Mouse (Mus musculus): ENCODE data around the gene Minos1. TPM values are rescaled to one million over a fixed set of nuclear protein-coding genes. Genes with fewer than 3 reads are reported as not detected.

Gene Minos1
- polyA plus RNA-seq, 1 experiment from 2014 or later = 477 TPM

DNA sequence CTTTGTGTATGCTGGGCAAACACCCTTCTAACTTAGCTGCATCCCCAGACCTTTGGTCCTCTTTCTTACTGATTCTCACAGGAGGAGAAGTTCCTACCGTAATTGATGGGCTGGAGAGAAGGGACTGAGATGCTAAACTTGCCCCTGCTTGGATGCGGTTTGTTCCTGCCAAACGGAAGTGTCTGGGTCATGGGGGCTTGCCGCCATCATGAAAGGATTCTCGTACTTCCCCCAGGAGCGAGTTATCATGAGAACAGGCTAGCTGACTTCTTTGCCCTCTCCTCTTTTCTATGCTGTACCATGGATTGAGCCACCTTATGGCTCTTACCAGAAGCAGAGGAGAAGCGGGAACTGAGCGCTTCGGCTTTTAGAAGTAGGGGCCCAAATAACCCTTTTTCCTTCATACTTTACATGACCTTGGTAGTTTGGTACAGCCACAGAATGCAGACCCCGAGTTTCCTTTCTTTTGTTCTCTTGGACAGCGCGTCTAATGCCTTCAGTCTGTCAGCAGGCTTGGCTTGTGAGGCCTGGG, 38.9 kb upstream of the Minos1 start:
- Histone ChIP-seq H3K27me3 (ENCODE audit: control insufficient read depth, insufficient read depth, low read length) (no peaks in the 10 kb centered on the region), H3K4me3 (ENCODE audit: low read depth, low read length) (no peak overlapping the region), H3K4me2 (replicated peaks; ENCODE audit: low read depth, low read length) (no peak overlapping the region), H3K9me3 (ENCODE audit: control insufficient read depth, low read depth, low read length) (no peaks in the 10 kb centered on the region), H3K36me3 (ENCODE audit: control insufficient read depth, insufficient read depth, low read length) (no peaks in the 10 kb centered on the region), H3K4me1 (ENCODE audit: control insufficient read depth, insufficient read depth, low read length) (no peaks in the 10 kb centered on the region), H3K27ac (ENCODE audit: low read length) (no peak overlapping the region), H3K9ac (replicated peaks; ENCODE audit: low read depth, low read length) (no peak overlapping the region)
- WGBS = 85% methylated on average over 12 of the region's 12 CpGs
- no peak for ATAC-seq (ENCODE audit: insufficient number of reproducible peaks, insufficient read depth, low FRiP score, low read depth)

DNA sequence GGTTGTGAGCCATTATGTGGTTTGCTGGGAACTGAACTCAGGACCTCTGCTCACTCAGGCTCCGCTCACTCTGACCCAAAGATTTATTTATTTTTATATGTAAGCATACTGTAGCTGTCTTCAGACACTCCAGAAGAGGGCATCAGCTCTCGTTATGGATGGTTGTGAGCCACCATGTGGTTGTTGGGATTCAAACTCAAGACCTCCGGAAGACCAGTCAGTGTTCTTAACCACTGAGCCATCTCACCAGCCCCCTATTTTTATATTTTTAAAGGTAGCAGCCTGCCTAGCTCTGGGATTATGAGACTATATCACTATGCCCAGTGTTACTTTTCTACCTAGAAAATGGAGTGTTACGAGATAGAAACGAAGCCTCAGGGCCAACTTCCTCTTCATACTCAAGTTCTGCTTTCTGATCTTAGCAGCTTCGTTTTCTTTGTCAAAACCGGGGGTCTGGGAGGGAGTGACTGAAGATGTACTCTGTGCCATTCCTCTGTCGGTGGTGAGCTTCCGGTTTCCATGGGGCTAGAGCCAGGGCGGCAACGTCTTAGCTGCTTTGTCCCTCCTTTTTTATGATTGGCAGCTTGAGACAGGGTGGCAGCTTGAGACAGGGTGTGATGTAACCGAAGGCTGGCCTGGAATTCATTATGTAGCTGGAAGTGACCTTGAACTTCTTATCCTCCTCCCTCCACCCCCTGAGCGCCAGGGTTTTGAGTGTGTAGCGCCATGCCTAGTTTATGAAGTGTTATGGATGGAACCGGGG, 38.3 kb upstream of the Minos1 start:
- no peaks in the 10 kb centered on the region for H3K4me1 ChIP-seq (ENCODE audit: control insufficient read depth, insufficient read depth, low read length)
- no peaks in the 10 kb centered on the region for H3K9me3 ChIP-seq (ENCODE audit: control insufficient read depth, low read depth, low read length)
- no peak overlapping the region for H3K4me3 ChIP-seq (ENCODE audit: low read depth, low read length)
- 74% methylated on average over 15 of the region's 15 CpGs for WGBS
- no peaks in the 10 kb centered on the region for H3K27me3 ChIP-seq (ENCODE audit: control insufficient read depth, insufficient read depth, low read length)
- H3K9ac ChIP-seq (replicated peaks; ENCODE audit: low read depth, low read length) = no peak overlapping the region
- H3K4me2 ChIP-seq (replicated peaks; ENCODE audit: low read depth, low read length) = no peak overlapping the region
- no peaks in the 10 kb centered on the region for H3K36me3 ChIP-seq (ENCODE audit: control insufficient read depth, insufficient read depth, low read length)
- H3K27ac ChIP-seq (ENCODE audit: low read length) = no peak overlapping the region
- ATAC-seq (ENCODE audit: insufficient number of reproducible peaks, insufficient read depth, low FRiP score, low read depth) = no peak

GRCm38 (mm10) chr4:139167107-139167506, 36.2 kb upstream of the Minos1 start:
- no peak for ATAC-seq (ENCODE audit: insufficient number of reproducible peaks, insufficient read depth, low FRiP score, low read depth)
- Histone ChIP-seq H3K9me3 (ENCODE audit: control insufficient read depth, low read depth, low read length) (no peaks in the 10 kb centered on the region), H3K9ac (replicated peaks; ENCODE audit: low read depth, low read length) (no peak overlapping the region), H3K27me3 (ENCODE audit: control insufficient read depth, insufficient read depth, low read length) (no peaks in the 10 kb centered on the region), H3K27ac (ENCODE audit: low read length) (no peak overlapping the region), H3K4me2 (replicated peaks; ENCODE audit: low read depth, low read length) (no peak overlapping the region), H3K4me3 (ENCODE audit: low read depth, low read length) (no peak overlapping the region), H3K36me3 (ENCODE audit: control insufficient read depth, insufficient read depth, low read length) (no peaks in the 10 kb centered on the region), H3K4me1 (ENCODE audit: control insufficient read depth, insufficient read depth, low read length) (no peaks in the 10 kb centered on the region)
- WGBS = 59% methylated on average over 8 of the region's 8 CpGs

- no peak overlapping the region for H3K4me3 ChIP-seq (ENCODE audit: low read depth, low read length)
- 75% methylated on average over 8 of the region's 8 CpGs for WGBS
Measured at GRCm38 (mm10) chr4:139166244-139166643, 35.3 kb upstream of the Minos1 start.

GRCm38 (mm10) chr4:139165259-139165658, 34.3 kb upstream of the Minos1 start:
- Histone ChIP-seq H3K9ac (replicated peaks; ENCODE audit: low read depth, low read length) (no peak overlapping the region), H3K36me3 (ENCODE audit: control insufficient read depth, insufficient read depth, low read length) (no peaks in the 10 kb centered on the region), H3K4me2 (replicated peaks; ENCODE audit: low read depth, low read length) (no peak overlapping the region), H3K4me1 (ENCODE audit: control insufficient read depth, insufficient read depth, low read length) (no peaks in the 10 kb centered on the region), H3K9me3 (ENCODE audit: control insufficient read depth, low read depth, low read length) (no peaks in the 10 kb centered on the region), H3K4me3 (ENCODE audit: low read depth, low read length) (no peak overlapping the region), H3K27me3 (ENCODE audit: control insufficient read depth, insufficient read depth, low read length) (no peaks in the 10 kb centered on the region), H3K27ac (ENCODE audit: low read length) (no peak overlapping the region)
- ATAC-seq (ENCODE audit: insufficient number of reproducible peaks, insufficient read depth, low FRiP score, low read depth) = no peak
- WGBS = 72% methylated on average over 8 of the region's 8 CpGs

More at GRCm38 (mm10) chr4:139166244-139166643, 35.3 kb upstream of the Minos1 start:
- Histone ChIP-seq H3K4me2 (replicated peaks; ENCODE audit: low read depth, low read length) (no peak overlapping the region), H3K9me3 (ENCODE audit: control insufficient read depth, low read depth, low read length) (no peaks in the 10 kb centered on the region), H3K27me3 (ENCODE audit: control insufficient read depth, insufficient read depth, low read length) (no peaks in the 10 kb centered on the region), H3K4me1 (ENCODE audit: control insufficient read depth, insufficient read depth, low read length) (no peaks in the 10 kb centered on the region), H3K27ac (ENCODE audit: low read length) (no peak overlapping the region), H3K36me3 (ENCODE audit: control insufficient read depth, insufficient read depth, low read length) (no peaks in the 10 kb centered on the region), H3K9ac (replicated peaks; ENCODE audit: low read depth, low read length) (no peak overlapping the region)
- ATAC-seq (ENCODE audit: insufficient number of reproducible peaks, insufficient read depth, low FRiP score, low read depth) = no peak

DNA sequence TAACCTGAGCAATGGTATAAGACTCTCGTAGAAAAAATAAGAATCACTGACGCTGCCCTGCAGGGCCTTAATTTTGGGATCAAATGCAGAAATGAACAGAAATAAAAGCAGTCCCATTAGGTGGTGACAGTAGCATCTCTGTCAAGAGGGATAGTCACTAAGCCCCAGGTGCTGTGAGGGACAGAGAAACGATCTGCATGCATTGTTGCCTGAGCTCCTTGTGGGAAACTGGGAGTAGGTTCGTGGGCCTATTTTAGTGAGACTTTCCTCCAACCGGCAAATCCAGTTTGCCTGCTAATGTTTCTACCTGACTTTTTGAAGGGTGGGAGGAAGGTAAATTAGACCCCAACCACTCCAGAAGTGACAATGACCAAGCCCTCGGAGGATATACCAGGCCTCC, 33.2 kb upstream of the Minos1 start:
- Histone ChIP-seq H3K27ac (ENCODE audit: low read length) (no peak overlapping the region), H3K9me3 (ENCODE audit: control insufficient read depth, low read depth, low read length) (no peaks in the 10 kb centered on the region), H3K27me3 (ENCODE audit: control insufficient read depth, insufficient read depth, low read length) (no peaks in the 10 kb centered on the region), H3K4me1 (ENCODE audit: control insufficient read depth, insufficient read depth, low read length) (no peaks in the 10 kb centered on the region), H3K36me3 (ENCODE audit: control insufficient read depth, insufficient read depth, low read length) (no peaks in the 10 kb centered on the region), H3K4me2 (replicated peaks; ENCODE audit: low read depth, low read length) (no peak overlapping the region), H3K4me3 (ENCODE audit: low read depth, low read length) (no peak overlapping the region), H3K9ac (replicated peaks; ENCODE audit: low read depth, low read length) (no peak overlapping the region)
- ATAC-seq (ENCODE audit: insufficient number of reproducible peaks, insufficient read depth, low FRiP score, low read depth) = no peak
- WGBS = 85% methylated on average over 6 of the region's 6 CpGs

- Histone ChIP-seq H3K4me1 (ENCODE audit: control insufficient read depth, insufficient read depth, low read length) (no peaks in the 10 kb centered on the region), H3K27ac (ENCODE audit: low read length) (no peak overlapping the region), H3K4me3 (ENCODE audit: low read depth, low read length) (no peak overlapping the region), H3K9ac (replicated peaks; ENCODE audit: low read depth, low read length) (no peak overlapping the region), H3K4me2 (replicated peaks; ENCODE audit: low read depth, low read length) (no peak overlapping the region), H3K27me3 (ENCODE audit: control insufficient read depth, insufficient read depth, low read length) (no peaks in the 10 kb centered on the region), H3K9me3 (ENCODE audit: control insufficient read depth, low read depth, low read length) (no peaks in the 10 kb centered on the region), H3K36me3 (ENCODE audit: control insufficient read depth, insufficient read depth, low read length) (no peaks in the 10 kb centered on the region)
- no peak for ATAC-seq (ENCODE audit: insufficient number of reproducible peaks, insufficient read depth, low FRiP score, low read depth)
- WGBS = 75% methylated on average over 2 of the region's 2 CpGs
Measured at GRCm38 (mm10) chr4:139161076-139161475, 30.2 kb upstream of the Minos1 start.

DNA sequence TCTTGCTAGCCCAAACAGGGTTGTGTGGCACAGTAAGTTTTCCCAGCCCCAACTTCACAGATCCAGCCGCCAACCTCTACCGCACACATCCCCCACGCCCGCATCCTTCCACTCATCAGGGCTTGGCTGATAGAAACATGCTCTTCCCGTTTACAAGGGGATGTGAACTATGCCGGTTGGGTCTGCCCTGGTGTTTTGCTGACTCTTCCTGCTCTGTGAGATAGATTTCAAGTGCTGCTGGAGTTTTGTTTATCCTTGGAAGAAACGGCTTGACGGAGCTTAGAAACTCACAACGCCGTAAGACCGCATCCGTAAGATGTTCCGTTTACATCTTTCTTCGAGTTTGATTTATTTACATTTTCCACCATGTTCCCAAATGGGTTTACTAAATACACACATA, 27.4 kb upstream of the Minos1 start:
- Histone ChIP-seq H3K9ac (replicated peaks; ENCODE audit: low read depth, low read length) (no peak overlapping the region), H3K27ac (ENCODE audit: low read length) (no peak overlapping the region), H3K27me3 (ENCODE audit: control insufficient read depth, insufficient read depth, low read length) (no peaks in the 10 kb centered on the region), H3K9me3 (ENCODE audit: control insufficient read depth, low read depth, low read length) (no peaks in the 10 kb centered on the region), H3K4me1 (ENCODE audit: control insufficient read depth, insufficient read depth, low read length) (no peaks in the 10 kb centered on the region), H3K4me3 (ENCODE audit: low read depth, low read length) (no peak overlapping the region), H3K36me3 (ENCODE audit: control insufficient read depth, insufficient read depth, low read length) (no peaks in the 10 kb centered on the region), H3K4me2 (replicated peaks; ENCODE audit: low read depth, low read length) (no peak overlapping the region; the same call in 1 of the 2 replicates)
- ATAC-seq (ENCODE audit: insufficient number of reproducible peaks, insufficient read depth, low FRiP score, low read depth) = no peak
- WGBS = 38% methylated on average over 14 of the region's 14 CpGs

GRCm38 (mm10) chr4:139156538-139156937, 25.6 kb upstream of the Minos1 start:
- H3K27ac ChIP-seq (ENCODE audit: low read length) = no peak overlapping the region
- H3K9me3 ChIP-seq (ENCODE audit: control insufficient read depth, low read depth, low read length) = no peaks in the 10 kb centered on the region
- H3K27me3 ChIP-seq (ENCODE audit: control insufficient read depth, insufficient read depth, low read length) = no peaks in the 10 kb centered on the region
- no peak overlapping the region for H3K9ac ChIP-seq (replicated peaks; ENCODE audit: low read depth, low read length)
- WGBS = 87% methylated on average over 6 of the region's 6 CpGs
- H3K4me1 ChIP-seq (ENCODE audit: control insufficient read depth, insufficient read depth, low read length) = no peaks in the 10 kb centered on the region
- ATAC-seq (ENCODE audit: insufficient number of reproducible peaks, insufficient read depth, low FRiP score, low read depth) = no peak
- no peak overlapping the region for H3K4me3 ChIP-seq (ENCODE audit: low read depth, low read length)
- H3K4me2 ChIP-seq (replicated peaks; ENCODE audit: low read depth, low read length) = no peak overlapping the region
- H3K36me3 ChIP-seq (ENCODE audit: control insufficient read depth, insufficient read depth, low read length) = no peaks in the 10 kb centered on the region
